Mouse (Mus musculus) heart, adult 2 months (tissue): ENCODE measurements around the gene Tbx1.

Experiments used
- CTCF ChIP-seq: fragments of 200-600 bp; IDR thresholded peaks from 2 replicates; pipeline ENCODE4 v1.8.1; 2022; ENCODE audit warnings: antibody characterized with exemption, mild to moderate bottlenecking, moderate library complexity
- EP300 ChIP-seq: fragments of 200-500 bp; IDR thresholded peaks from 2 replicates; pipeline ENCODE4 v1.6.1; 2011; ENCODE audit warnings: low read depth, low read length, control low read depth; ENCODE audit not compliant: insufficient read depth
- POLR2A ChIP-seq: fragments of 200-500 bp; IDR thresholded peaks from 2 replicates; pipeline ENCODE4 v1.6.1; 2011; ENCODE audit warnings: mild to moderate bottlenecking, low read depth, low read length, control low read depth; ENCODE audit not compliant: insufficient read depth

GRCm38 (mm10) chr16:18537407-18537990, 53.0 kb downstream of the Tbx1 start:
- no peak for TF ChIP-seq CTCF
- no peak for TF ChIP-seq POLR2A
- no peak for TF ChIP-seq EP300
